Mouse (Mus musculus) bone marrow, adult 2 months (tissue): ENCODE measurements around the gene Rbpjl. TPM values are rescaled to one million over a fixed set of nuclear protein-coding genes. Genes with fewer than 3 reads are reported as not detected.

Experiments
- H3K27ac ChIP-seq: fragments of 200-500 bp; 2 replicates; pipeline ENCODE4 v1.5.1; 2012; ENCODE audit warnings: low read depth, mild to moderate bottlenecking, control low read depth, inconsistent platforms, low read length; ENCODE audit not compliant: control insufficient read depth, poor library complexity, insufficient read depth
- H3K4me1 ChIP-seq: fragments of 200-500 bp; 2 replicates; pipeline ENCODE4 v1.6.1; 2011; ENCODE audit warnings: low read length; ENCODE audit not compliant: control insufficient read depth, insufficient read depth
- H3K4me3 ChIP-seq: fragments of 200-500 bp; replicated peaks from 2 replicates; pipeline ENCODE3; 2011; ENCODE audit warnings: mild to moderate bottlenecking, low read depth, low read length, control low read depth; ENCODE audit not compliant: control insufficient read depth
- CTCF ChIP-seq: fragments of 200-500 bp; IDR thresholded peaks from 2 replicates; pipeline ENCODE4 v1.5.1; 2011; ENCODE audit warnings: low read length, control low read depth; ENCODE audit not compliant: control insufficient read depth, insufficient read depth
- POLR2A ChIP-seq: fragments of 200-500 bp; IDR thresholded peaks from 2 replicates; pipeline ENCODE4 v1.6.1; 2011; ENCODE audit warnings: low read depth, mild to moderate bottlenecking, control low read depth, low read length, borderline replicate concordance; ENCODE audit not compliant: control insufficient read depth
- WGBS: fragments of 180-500 bp; shearing (Covaris S2); methylation state at CpG from one replicate; pipeline ENCODE4 v1.1.7; 2018; 5-methylcytosine and 5-hydroxymethylcytosine counted together
- polyA plus RNA-seq: library from polyadenylated mRNA; stranded (reverse); fragments of >200 nt; gene quantifications from 2 replicates; pipeline ENCODE4 v1.2.4, GENCODE M21; 2011; ENCODE audit warnings: low replicate concordance; ENCODE audit not compliant: missing spikeins, insufficient read depth, insufficient read length

Rbpjl gene
- polyA plus RNA-seq, 1 experiment = not detected

DNA sequence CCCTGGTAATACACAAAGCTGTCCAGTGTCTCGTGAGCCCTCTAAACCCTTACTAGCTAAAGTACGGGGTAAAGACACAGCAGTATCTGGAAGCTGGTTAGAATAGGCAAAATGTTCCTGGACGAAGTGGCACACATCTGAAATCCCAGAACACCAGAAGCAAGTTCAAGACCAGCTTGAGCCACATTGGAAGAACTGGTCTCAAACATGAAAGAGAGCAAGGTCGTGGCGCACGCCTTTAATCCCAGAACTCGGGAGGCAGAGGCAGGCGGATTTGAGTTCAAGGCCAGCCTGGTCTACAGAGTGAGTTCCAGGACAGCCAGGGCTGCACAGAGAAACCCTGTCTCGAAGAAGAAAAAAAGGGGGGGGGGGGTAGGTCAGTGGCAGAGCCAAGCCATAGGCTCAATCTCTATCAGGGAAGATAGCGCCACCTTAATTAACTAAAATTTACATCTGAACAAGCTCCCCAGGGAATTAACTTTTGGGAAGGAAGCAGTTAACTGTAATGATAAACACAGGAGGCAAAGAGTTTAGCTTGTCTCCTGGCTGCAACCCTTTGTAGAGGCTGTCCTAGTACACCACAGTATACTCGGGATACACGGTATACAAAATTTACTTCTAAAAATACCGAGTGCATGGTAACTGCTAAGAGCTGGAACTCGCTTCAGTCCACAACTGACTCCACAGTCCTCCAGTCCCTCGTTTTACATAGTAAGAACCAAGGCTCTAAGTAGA lies 27.1 kb downstream of the Rbpjl start:
- H3K4me1 ChIP-seq = no peaks in the 10 kb centered on the region
- WGBS = 77% methylated on average over 15 of the region's 15 CpGs
- no peak overlapping the region for H3K4me3 ChIP-seq
- H3K27ac ChIP-seq = no peak overlapping the region
- TF ChIP-seq CTCF (no peak), POLR2A (no peak)

DNA sequence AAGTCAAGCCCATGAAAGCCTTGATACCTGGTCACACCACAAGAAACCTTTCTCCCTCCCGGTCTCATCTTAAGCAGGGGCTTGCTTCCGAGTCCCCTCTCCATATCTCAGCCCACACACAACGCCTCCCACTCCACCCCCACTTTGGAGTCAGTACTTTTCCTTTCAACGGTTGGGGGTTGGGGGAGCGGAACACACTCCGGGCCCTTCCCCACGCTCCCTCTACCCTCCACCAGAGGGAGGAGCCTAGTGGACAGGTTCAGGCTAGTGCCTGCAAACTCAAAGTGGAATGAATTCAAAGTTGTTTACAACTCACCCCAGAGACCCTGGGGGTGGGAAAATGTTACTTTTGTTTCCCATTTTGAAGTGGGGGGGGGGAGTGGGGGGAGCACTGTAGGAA lies 27.8 kb downstream of the Rbpjl start:
- Histone ChIP-seq H3K27ac (no peak overlapping the region), H3K4me3 (no peak overlapping the region), H3K4me1 (no peaks in the 10 kb centered on the region)
- no peak for TF ChIP-seq POLR2A
- TF ChIP-seq CTCF = no peak
- 22% methylated on average over 7 of the region's 7 CpGs for WGBS

DNA sequence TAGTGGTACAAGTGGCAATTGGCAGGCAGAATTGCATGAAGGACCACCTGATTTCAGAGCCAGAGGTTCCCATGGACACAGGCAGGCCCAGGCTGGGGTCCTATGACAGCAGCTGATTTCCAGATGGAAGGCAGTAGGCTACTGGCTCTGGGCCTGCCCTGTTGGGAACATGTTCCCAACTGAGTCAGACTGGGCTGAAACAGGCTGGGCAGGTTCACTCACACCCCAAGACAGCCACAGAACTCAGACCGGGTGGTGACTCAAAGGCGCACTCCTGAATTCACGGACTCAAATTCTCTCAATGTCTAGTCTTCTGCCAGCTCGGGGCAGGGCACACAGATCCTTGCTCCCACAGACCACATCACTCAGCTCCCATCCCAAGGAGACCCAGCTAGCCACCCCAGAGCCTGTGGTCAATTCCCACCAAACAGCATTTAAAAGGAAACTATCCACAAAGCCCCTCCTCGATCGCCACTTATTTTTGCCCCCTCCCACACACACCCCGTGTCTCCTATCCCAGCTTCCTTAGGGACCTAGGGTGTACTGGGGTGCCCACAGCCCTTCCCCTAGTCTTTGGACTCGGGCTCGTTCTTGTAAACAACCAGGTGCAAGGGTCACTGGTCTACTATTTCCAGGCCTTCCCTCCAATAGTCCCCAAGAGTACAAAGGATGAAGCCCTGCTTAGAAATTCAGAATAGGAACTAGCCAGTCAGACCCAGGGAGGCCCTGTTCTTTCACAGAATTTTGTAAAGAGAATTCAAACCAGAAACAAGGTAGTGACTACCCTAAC lies 28.9 kb downstream of the Rbpjl start:
- 79% methylated on average over 9 of the region's 9 CpGs for WGBS
- Histone ChIP-seq H3K4me3 (no peak overlapping the region), H3K27ac (no peak overlapping the region), H3K4me1 (no peaks in the 10 kb centered on the region)
- no peak for TF ChIP-seq CTCF
- TF ChIP-seq POLR2A = no peak

DNA sequence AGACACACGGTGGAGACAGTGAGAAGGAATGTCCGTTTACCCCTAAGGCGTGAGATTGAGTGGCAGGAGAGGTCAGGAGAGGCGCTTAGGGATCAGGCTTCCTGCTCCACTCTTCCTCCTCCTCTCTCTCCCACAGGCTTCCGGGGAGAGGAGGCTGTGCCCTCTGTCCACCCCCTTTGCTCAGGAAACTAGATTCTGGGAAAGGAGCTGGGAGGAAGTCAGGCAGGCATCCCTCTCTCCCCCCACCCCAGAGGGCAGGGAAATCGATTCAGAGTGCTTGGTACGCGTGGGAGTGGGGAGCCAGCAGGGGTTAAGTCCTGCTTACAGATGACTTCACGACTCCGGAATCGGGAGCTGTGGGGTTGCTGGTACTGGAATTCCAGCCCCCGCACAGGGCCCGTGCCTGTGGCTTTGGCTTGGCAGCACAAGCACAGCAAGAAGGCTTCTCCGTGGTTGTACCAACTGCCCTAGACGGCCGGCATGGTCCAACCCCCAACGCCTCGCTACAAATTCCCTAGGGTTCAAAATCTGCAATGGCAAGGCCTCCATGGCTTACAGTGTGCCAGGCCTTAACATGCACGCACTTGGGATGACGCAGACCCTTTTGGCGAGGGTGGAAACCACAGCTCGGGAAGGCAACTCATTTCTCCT lies 29.7 kb downstream of the Rbpjl start:
- 67% methylated on average over 22 of the region's 22 CpGs for WGBS
- TF ChIP-seq POLR2A (no peak), CTCF (no peak)
- H3K4me3 ChIP-seq = no peak overlapping the region

DNA sequence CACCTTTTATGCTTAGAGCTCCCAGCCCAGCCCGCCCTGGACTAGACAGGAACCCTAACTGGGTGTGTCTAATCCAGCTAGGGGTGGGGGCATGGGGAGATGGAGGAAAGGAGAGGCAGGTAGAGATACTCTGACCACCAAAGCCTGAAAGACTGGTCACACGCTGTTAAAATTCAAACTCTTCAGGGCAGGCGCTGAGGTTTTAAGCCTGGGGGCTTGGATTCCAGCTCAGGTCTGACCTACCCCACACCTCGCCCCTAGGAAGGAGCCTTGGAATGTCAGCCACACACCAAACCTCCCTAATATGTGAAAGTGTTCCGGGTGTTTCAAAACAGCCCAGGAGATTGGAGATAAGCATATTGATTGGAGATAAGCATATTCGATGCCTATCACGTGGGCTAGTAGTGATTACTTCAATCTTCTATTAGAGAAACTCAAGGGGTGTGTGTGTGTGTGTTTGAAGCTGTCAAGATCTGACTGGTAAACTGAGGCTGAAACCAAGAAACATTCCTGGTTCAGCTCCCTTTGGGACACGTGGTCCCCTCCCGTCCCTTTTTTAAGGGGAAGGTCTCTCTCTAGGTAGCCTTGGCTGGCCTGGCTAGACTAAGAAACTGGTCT lies 30.4 kb downstream of the Rbpjl start:
- Histone ChIP-seq H3K27ac (no peak overlapping the region), H3K4me3 (no peak overlapping the region), H3K4me1 (no peaks in the 10 kb centered on the region)
- no peak for TF ChIP-seq POLR2A
- no peak for TF ChIP-seq CTCF
- 78% methylated on average over 9 of the region's 9 CpGs for WGBS

More for the DNA sequence above, 29.7 kb downstream of the Rbpjl start:
- H3K4me1 ChIP-seq = no peaks in the 10 kb centered on the region
- no peak overlapping the region for H3K27ac ChIP-seq

DNA sequence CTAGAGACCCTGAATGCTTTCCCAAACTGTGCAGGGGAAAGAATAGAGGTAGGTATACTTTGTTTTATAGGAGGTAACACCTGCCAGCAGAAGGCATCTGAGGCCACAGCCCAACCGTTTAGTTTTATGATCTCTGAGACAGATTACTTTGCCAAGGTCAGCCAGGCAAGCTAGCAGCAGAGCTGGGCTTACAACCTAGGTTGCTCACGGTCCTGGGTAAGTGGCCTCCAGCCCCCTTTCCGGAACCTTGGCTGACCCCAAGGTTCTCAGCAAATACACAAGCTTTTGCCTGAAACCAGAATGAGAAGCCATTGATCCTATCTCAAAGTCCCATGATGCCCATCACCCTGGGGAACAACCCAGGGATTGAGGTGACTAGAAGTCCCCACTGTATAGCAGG lies 31.7 kb downstream of the Rbpjl start:
- no peak for TF ChIP-seq POLR2A
- TF ChIP-seq CTCF = no peak
- WGBS = 68% methylated on average over 3 of the region's 3 CpGs
- Histone ChIP-seq H3K27ac (no peak overlapping the region), H3K4me3 (no peak overlapping the region), H3K4me1 (no peaks in the 10 kb centered on the region)

DNA sequence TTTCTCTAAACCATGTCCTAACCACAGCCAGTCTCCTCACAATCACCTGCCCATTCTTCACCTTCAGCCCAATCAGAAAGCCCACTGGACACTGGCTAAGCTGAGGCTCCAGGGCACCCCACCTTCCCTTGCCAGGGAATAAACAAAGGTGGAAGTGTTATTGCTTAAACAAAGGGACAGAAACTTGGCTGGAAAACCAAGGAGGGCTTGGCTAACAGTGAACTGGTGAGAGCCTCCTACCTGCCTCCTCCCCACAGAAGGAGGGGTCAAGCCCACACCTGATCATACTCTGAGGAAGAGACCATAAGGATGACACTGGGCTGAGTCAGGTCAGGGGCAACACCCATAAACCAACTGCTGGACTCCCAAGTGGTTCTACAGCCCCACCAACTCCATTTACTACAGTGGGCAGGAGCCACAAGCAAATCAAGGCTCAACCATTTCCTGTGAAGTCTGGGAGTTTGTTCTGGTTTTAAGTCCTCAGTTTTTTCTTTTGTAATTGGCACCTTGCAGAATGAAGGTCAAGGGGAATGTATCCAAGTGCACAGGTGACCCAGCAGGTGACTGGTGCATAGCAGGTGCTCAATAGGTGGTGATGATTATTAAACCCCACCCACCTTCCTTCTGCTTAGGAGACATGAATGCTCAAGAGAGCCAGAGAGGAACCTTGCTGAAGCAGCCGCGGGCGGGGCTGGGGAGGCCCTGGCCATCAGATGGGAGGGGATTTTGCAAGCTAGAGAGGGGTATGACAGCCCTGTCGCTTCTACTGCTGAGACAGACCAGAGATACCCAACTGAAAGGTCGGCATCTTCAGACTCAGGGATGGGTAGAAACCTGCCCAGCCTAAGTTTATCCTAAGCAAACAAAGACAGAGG lies 32.5 kb downstream of the Rbpjl start:
- Histone ChIP-seq H3K4me3 (no peak overlapping the region), H3K27ac (no peak overlapping the region; the same call in 1 of the 2 replicates), H3K4me1 (no peaks in the 10 kb centered on the region)
- TF ChIP-seq CTCF = no peak
- TF ChIP-seq POLR2A = no peak
- 26% methylated on average over 5 of the region's 5 CpGs for WGBS
